Mouse (Mus musculus) bone marrow macrophage, adult 2 months (primary cell): ENCODE measurements at regions not wholly inside any gene's neighbourhood (a gene's known extent, or its start where the extent isn't known, plus 50 kb on each side); places are given as distances from the start of the nearest gene placed in this dataset.

ENCODE experiments used
- CTCF ChIP-seq: IDR thresholded peaks from 2 replicates; pipeline ENCODE4 v1.5.1; 2012; ENCODE audit warnings: low read depth, mild to moderate bottlenecking, low read length, moderate library complexity
- POLR2A ChIP-seq: IDR thresholded peaks from 2 replicates; pipeline ENCODE4 v1.6.1; 2012; ENCODE audit warnings: mild to moderate bottlenecking, low read depth, low read length, borderline replicate concordance

DNA sequence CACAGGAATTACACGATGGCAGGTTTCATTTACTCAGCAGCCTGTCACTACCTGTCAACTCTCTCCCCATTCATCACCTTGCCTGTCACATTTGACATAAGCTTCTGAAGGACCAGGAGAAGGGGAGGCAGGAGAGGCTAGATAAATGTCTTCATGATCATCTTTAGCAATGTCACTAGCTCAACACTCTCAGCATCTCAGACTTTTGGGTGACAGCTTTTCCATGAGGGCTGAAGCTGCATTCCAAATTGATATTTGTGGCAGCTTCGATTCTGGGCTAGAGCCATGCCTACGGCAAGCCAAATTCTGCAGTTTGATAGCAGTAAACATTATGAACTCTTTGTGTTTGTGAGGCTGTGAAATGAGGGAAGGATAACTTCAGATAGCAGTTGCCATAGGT is 1255.1 kb upstream of the Cited2 start:
- no peak for TF ChIP-seq CTCF
- no peak for TF ChIP-seq POLR2A
